Mouse (Mus musculus): Measurements from ENCODE around the gene Pdf. TPM values are rescaled to one million over a fixed set of nuclear protein-coding genes. Genes with fewer than 3 reads are reported as not detected.

The Pdf gene
- total RNA-seq (2012; rRNA removed): 15.4 and 16.1 TPM in 2 replicates

DNA sequence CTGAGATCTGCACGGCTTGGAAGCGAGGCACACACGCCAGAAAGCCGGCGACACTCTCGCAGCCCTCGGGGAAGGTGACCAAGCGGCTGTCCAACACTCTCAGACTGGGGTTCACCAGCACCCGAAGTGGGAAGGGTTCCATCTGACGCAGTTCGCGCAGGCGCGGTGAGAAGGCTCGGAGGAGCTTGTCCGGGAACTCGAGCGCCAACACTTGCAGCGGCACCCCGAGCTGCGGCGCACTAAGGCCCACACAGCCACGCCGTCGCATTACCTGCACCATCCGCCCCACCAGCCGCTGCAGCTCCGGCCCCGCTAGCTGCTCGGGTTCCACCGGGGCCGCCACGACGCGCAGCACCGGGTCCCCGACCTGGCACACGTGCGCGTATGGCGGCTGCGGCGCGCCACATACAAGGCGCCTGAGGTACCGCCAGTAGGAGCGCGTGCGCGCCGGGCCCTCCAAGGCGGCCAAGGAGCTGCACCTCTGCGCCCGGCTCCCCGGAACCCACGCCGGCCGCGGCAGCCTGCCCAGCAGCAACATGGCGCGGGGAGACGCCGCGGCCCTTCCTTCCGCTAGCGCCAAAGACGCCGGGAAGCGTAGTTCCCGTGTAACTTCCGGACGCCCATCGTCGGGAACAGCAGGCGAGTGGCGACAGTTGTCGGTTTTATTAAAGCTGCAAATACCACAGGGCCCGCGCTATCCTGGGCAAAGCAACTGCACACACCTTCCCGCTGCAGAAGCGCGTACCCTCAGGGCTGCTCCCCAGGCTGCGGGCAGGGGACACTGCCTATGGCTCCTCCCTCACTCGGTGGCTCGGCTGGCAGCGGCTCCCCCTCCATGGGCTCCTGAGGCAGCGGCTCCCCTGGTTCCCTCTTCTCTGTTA lies at the start of gene Pdf:
Pdf (minus strand) TSS at position 554 of the 881 bp plus-strand sequence.
- H3K4me3 ChIP-seq (ENCODE audit: insufficient read depth in 1 of 2, low read depth in 1 of 2, low read length in 2 of 2, poor library complexity in 1 of 2, severe bottlenecking in 1 of 2): peak within 1 kb of the TSS; percentile 79 to 87
- H3K27ac ChIP-seq (ENCODE audit: insufficient read depth, low read depth, low read length, poor library complexity, severe bottlenecking): peak within 1 kb of the TSS; percentile 78
- in situ Hi-C loops (cut with MboI; ENCODE audit: low sequenced_read_pairs in 2 of 2, unreplicated experiment in 2 of 2): no loop called here
- H3K9ac ChIP-seq (ENCODE audit: insufficient read depth, low read depth, low read length, poor library complexity, severe bottlenecking): peak within 1 kb of the TSS; percentile 90
- no peak for DNase-seq (ENCODE audit: low read depth, low spot score)
- TF ChIP-seq HCFC1 (IDR thresholded peaks at IDR 0.05; ENCODE audit: borderline replicate concordance, insufficient read depth, low read length): peak; percentile 57; the same call in 1 of the 2 replicates
- TF ChIP-seq CHD2 (IDR thresholded peaks at IDR 0.05; ENCODE audit: low read depth, low read length): no peak
- no peaks in the 10 kb centered on the region; a peak in 1 of 4 replicates for H3K4me1 ChIP-seq (ENCODE audit: control insufficient read depth in 2 of 2, insufficient read depth in 2 of 2, low read length in 2 of 2, poor library complexity in 1 of 2)
- H3K36me3 ChIP-seq (ENCODE audit: control insufficient read depth, insufficient read depth, low read length, poor library complexity, severe bottlenecking): peaks cover 40% of the 10 kb centered on the region
- H3K9me3 ChIP-seq (ENCODE audit: control insufficient read depth, insufficient read depth, low read depth, low read length): no peaks in the 10 kb centered on the region

DNA sequence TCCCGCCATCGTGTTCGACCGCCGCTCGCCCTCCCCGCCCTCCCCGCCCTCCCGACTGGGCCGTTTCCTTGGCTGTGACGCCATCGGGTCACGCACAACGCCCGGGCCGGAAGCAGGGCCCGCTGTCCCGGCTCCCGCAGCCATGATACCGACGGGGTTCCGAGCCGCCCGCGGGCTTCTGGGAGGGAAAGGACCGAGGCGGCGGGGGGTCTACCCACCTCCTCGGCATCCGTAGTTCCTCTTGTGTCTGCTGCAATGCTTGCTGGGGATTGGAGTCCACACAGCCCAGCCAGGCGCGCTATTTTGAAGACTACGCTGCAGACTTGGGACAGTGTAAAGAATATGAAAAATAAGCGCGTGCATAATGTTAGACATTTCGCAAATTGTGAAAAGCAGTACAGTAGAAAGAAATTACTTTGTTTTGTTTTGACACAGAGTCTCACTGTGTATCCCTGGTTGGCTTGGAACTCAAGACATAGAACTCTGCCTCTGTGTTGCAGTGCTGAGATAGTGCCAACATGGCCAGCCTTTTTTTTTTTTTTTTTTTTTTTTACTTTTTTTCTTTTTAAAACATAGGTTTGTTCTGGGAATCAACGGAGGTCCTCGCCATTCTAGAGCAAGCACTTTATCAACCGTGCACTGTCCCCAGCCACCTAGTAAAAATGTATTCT lies 48.1 kb upstream of the Pdf start, which contains the start of gene Terf2:
Terf2 (minus strand) TSS at position 182 of the 671 bp plus-strand sequence.
- H3K27ac ChIP-seq (ENCODE audit: insufficient read depth, low read depth, low read length, poor library complexity, severe bottlenecking): peak within 1 kb of the TSS; percentile 85
- no peaks in the 10 kb centered on the region for H3K4me1 ChIP-seq (ENCODE audit: control insufficient read depth in 2 of 2, insufficient read depth in 2 of 2, low read length in 2 of 2, poor library complexity in 1 of 2)
- H3K36me3 ChIP-seq (ENCODE audit: control insufficient read depth, insufficient read depth, low read length, poor library complexity, severe bottlenecking): peaks cover 15% of the 10 kb centered on the region; the same call in 1 of the 2 replicates
- H3K9me3 ChIP-seq (ENCODE audit: control insufficient read depth, insufficient read depth, low read depth, low read length): no peaks in the 10 kb centered on the region
- in situ Hi-C loops (cut with MboI; ENCODE audit: low sequenced_read_pairs in 2 of 2, unreplicated experiment in 2 of 2): no loop called here
- DNase-seq (ENCODE audit: low read depth, low spot score): peak; percentile 91
- H3K4me3 ChIP-seq (ENCODE audit: insufficient read depth in 1 of 2, low read depth in 1 of 2, low read length in 2 of 2, poor library complexity in 1 of 2, severe bottlenecking in 1 of 2): peak within 1 kb of the TSS; percentile 89 to 94
- peak within 1 kb of the TSS; percentile 92 for H3K9ac ChIP-seq (ENCODE audit: insufficient read depth, low read depth, low read length, poor library complexity, severe bottlenecking)
- TF ChIP-seq ZC3H11A (IDR thresholded peaks at IDR 0.05; ENCODE audit: borderline replicate concordance, low read depth, low read length): no peak
- TF ChIP-seq CHD2 (IDR thresholded peaks at IDR 0.05; ENCODE audit: low read depth, low read length): no peak
- TF ChIP-seq ZNF384 (IDR thresholded peaks at IDR 0.05; ENCODE audit: low read depth, low read length): peak; percentile 89
- peak; percentile 97 for TF ChIP-seq HCFC1 (IDR thresholded peaks at IDR 0.05; ENCODE audit: borderline replicate concordance, insufficient read depth, low read length)
- TF ChIP-seq MAFK (IDR thresholded peaks at IDR 0.05; ENCODE audit: insufficient read depth, low read depth, low read length): no peak

DNA sequence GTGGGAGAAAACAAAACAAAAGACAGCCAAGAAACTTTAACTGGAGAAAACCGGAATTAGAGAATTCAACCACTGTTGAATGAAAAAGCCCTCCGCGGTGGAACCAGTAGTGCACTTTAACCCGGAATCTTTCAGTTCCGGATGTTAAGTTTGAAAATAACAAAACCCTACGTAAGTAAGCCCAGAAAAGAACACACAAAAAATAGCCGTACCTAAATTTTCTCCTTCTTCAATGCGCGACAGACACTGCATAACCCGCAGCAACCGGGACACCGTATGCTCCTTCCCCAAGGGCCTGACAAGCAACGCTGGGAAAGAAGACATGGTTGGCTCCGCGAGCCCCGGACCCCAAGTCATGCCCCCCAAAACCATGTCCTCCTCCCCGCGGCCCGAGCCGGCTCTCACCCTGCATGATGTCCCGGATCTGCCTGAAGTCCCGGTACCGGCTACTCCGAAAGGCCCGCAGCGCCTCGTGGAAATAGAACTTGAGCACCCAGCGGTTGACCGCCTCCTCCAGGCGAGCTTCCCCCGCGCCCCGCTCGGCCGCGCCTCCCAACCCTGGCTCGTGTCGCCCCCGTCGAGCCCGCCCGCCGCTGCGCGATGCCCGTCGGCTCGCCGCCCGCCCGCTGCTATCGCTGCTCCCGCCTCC lies 47.4 kb upstream of the Pdf start:
- TF ChIP-seq HCFC1 (IDR thresholded peaks at IDR 0.05; ENCODE audit: borderline replicate concordance, insufficient read depth, low read length): no peak
- no peak for TF ChIP-seq ZNF384 (IDR thresholded peaks at IDR 0.05; ENCODE audit: low read depth, low read length)
- TF ChIP-seq ZC3H11A (IDR thresholded peaks at IDR 0.05; ENCODE audit: borderline replicate concordance, low read depth, low read length): no peak
- no peak for TF ChIP-seq CHD2 (IDR thresholded peaks at IDR 0.05; ENCODE audit: low read depth, low read length)
- no peak for TF ChIP-seq MAFK (IDR thresholded peaks at IDR 0.05; ENCODE audit: insufficient read depth, low read depth, low read length)
- H3K9me3 ChIP-seq (ENCODE audit: control insufficient read depth, insufficient read depth, low read depth, low read length): no peaks in the 10 kb centered on the region
- peaks cover 19% of the 10 kb centered on the region; the same call in 1 of the 2 replicates for H3K36me3 ChIP-seq (ENCODE audit: control insufficient read depth, insufficient read depth, low read length, poor library complexity, severe bottlenecking)
- H3K4me1 ChIP-seq (ENCODE audit: control insufficient read depth in 2 of 2, insufficient read depth in 2 of 2, low read length in 2 of 2, poor library complexity in 1 of 2): no peaks in the 10 kb centered on the region
- H3K4me3 ChIP-seq (ENCODE audit: insufficient read depth in 1 of 2, low read depth in 1 of 2, low read length in 2 of 2, poor library complexity in 1 of 2, severe bottlenecking in 1 of 2): peak overlapping the region; percentile 89 to 94
- no peak for DNase-seq (ENCODE audit: low read depth, low spot score)
- H3K9ac ChIP-seq (ENCODE audit: insufficient read depth, low read depth, low read length, poor library complexity, severe bottlenecking): peak overlapping the region; percentile 92
- in situ Hi-C loops (cut with MboI; ENCODE audit: low sequenced_read_pairs in 2 of 2, unreplicated experiment in 2 of 2): no loop called here
- peak overlapping the region; percentile 85 for H3K27ac ChIP-seq (ENCODE audit: insufficient read depth, low read depth, low read length, poor library complexity, severe bottlenecking)

DNA sequence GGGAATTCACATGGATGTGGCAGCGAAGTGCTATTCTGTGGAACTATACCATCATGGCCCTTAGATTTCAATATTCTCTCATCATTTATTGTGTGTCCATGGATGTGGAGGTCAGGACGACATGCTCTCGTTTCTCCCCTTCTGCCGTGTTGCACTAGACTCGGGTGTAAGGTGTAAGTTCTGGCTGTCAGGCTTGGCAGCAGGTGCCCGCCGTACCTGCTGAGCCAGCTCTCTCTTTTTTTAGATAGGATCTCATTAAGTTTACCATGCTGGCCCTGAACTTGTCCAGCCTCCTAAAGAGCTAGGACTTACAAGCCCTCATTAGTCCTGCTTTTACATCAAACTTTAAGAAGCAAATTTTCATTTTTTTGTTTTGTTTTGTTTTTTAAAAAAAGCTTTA lies 42.1 kb upstream of the Pdf start:
- no peaks in the 10 kb centered on the region for H3K9me3 ChIP-seq (ENCODE audit: control insufficient read depth, insufficient read depth, low read depth, low read length)
- H3K4me1 ChIP-seq (ENCODE audit: control insufficient read depth in 2 of 2, insufficient read depth in 2 of 2, low read length in 2 of 2, poor library complexity in 1 of 2): peaks cover 0 to 4% of the 10 kb centered on the region in 2 experiments; a peak in 1 of 4 replicates
- in situ Hi-C loops (cut with MboI; ENCODE audit: low sequenced_read_pairs in 2 of 2, unreplicated experiment in 2 of 2): no loop called here
- no peak overlapping the region for H3K4me3 ChIP-seq (ENCODE audit: insufficient read depth in 1 of 2, low read depth in 1 of 2, low read length in 2 of 2, poor library complexity in 1 of 2, severe bottlenecking in 1 of 2)
- peaks cover 25% of the 10 kb centered on the region; the same call in 1 of the 2 replicates for H3K36me3 ChIP-seq (ENCODE audit: control insufficient read depth, insufficient read depth, low read length, poor library complexity, severe bottlenecking)
- TF ChIP-seq MAFK (IDR thresholded peaks at IDR 0.05; ENCODE audit: insufficient read depth, low read depth, low read length) (no peak), HCFC1 (IDR thresholded peaks at IDR 0.05; ENCODE audit: borderline replicate concordance, insufficient read depth, low read length) (no peak), ZC3H11A (IDR thresholded peaks at IDR 0.05; ENCODE audit: borderline replicate concordance, low read depth, low read length) (no peak), CHD2 (IDR thresholded peaks at IDR 0.05; ENCODE audit: low read depth, low read length) (no peak), ZNF384 (IDR thresholded peaks at IDR 0.05; ENCODE audit: low read depth, low read length) (no peak)
- no peak overlapping the region for H3K27ac ChIP-seq (ENCODE audit: insufficient read depth, low read depth, low read length, poor library complexity, severe bottlenecking)
- H3K9ac ChIP-seq (ENCODE audit: insufficient read depth, low read depth, low read length, poor library complexity, severe bottlenecking): no peak overlapping the region
- DNase-seq (ENCODE audit: low read depth, low spot score): no peak

Data from ES-E14 (cell line).